Mouse (Mus musculus): ENCODE measurements around the gene Tmem63a. TPM values are rescaled to one million over a fixed set of nuclear protein-coding genes. Genes with fewer than 3 reads are reported as not detected.

The Tmem63a gene
- total RNA-seq (2015) (15.0 and 15.6 TPM in 2 replicates), total RNA-seq (2017) (16.5 and 16.8 TPM in 2 replicates)

DNA sequence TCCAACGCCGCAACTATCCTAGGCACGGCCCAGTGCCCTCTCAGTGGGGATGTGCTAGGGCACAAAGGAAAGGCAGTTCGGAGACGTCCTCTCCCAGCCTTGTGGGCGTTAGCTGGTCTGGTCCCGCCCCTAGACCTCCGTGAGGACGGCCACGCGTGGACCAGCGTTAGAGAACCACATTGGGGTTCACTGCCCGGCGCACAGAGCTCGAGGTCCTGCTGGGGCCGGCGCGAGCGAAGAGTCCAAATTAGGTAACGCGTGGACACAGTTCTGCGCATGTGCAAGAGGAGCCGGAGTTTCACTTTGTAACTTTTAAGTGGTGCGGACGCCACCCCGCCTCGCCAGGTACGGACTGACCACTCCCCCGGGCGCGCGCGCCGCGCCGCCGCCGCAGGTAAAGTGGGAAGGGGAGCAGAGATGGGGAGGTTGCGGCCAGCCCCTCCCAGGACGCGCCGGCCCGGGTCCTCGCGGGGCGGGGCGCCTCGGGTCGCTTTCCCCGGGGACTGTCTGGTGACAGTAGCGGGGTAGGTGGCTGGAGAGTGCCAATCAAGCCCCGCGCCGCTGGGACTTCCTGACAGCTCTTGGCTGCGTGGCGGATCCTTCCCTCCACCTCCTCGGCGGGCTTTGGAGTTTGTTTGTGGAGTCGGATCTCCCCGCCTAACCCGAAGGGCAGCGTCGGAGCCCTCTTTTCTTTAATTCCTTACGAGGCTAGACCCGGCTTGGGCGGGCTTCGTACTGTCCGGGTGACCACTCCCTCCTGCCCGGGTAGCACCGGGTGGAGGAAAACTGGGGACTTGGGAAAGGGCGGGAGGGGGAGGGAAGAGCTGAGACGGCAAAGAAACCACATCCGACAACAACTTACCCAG, at the start of gene Tmem63a:
Tmem63a (plus strand) TSS at position 179 of the 866 bp plus-strand sequence.
- ATAC-seq (replicated peaks; ENCODE audit: poor library complexity), result peak; percentile 30

- ATAC-seq (replicated peaks; ENCODE audit: poor library complexity), result no peak
Observed at GRCm38 (mm10) chr1:180892808-180893207, 49.3 kb upstream of the Tmem63a start, which contains the start of gene Lefty2. TSS of gene Lefty2 (plus strand) at chr1:180893108.

- ATAC-seq (replicated peaks; ENCODE audit: poor library complexity), result peak; percentile 18
Observed at GRCm38 (mm10) chr1:180894088-180894987, 47.8 kb upstream of the Tmem63a start.

DNA sequence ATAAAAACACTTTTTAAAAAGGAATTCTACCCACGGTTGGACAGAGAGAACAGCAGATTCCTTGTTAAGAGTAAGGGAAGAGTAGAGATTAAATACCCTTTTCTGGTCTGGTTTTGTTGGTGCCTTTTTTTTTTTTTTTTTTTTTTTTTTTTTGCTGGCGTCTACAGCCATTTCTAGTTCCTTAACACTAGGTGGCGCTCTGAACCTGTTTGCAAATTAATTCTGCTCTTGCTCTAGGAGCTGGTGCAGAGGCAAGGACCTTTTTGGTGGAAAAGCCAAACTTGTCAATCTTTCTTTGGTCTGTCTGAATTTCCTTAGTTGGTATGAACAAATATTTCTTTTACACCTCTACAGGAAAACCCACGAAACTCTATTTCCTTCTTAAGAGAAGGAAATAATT, 41.0 kb upstream of the Tmem63a start:
- ATAC-seq (replicated peaks; ENCODE audit: poor library complexity), result 0 out of 2 replicates have a peak, but pooled peaks have one; percentile 23

DNA sequence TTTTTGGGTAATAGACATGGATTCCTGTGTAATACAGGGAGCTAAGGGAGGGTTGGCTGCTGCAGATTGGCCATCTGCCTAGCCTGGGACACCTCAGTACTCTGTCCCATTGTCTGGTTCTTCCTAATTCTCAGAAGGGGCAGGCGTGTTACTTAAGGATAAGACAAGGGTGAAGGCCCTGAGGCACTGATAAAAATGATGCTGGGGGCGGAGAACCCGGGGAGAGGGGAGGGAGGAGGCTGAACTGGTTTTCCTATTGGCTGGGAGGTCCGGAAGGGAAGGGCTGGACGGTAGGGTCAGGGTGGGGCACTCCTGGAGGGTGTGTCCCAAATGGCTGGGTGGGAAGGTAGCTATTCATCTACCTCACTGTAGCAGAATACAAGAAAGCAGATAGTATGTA, 39.2 kb upstream of the Tmem63a start:
- ATAC-seq (replicated peaks; ENCODE audit: poor library complexity), result peak; percentile 81

DNA sequence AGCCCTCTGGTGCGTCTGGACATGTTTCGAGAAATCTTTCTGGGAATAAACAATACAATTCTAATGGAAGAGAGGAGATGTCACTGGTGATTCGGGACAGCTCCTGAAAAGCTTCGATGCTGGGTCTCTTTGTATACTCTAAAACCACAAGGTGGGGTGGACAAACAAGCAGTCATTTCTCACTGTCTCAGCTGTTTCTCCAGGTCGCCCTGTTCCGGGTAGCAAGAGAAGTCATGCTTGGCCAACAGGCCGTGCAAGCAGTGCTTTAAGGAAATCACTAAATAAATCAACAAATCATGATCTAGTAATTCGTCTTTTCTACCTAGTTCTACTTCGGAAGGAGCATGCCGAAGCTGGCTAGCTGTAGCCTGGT, 38.5 kb upstream of the Tmem63a start:
- no peak for ATAC-seq (replicated peaks; ENCODE audit: poor library complexity)

DNA sequence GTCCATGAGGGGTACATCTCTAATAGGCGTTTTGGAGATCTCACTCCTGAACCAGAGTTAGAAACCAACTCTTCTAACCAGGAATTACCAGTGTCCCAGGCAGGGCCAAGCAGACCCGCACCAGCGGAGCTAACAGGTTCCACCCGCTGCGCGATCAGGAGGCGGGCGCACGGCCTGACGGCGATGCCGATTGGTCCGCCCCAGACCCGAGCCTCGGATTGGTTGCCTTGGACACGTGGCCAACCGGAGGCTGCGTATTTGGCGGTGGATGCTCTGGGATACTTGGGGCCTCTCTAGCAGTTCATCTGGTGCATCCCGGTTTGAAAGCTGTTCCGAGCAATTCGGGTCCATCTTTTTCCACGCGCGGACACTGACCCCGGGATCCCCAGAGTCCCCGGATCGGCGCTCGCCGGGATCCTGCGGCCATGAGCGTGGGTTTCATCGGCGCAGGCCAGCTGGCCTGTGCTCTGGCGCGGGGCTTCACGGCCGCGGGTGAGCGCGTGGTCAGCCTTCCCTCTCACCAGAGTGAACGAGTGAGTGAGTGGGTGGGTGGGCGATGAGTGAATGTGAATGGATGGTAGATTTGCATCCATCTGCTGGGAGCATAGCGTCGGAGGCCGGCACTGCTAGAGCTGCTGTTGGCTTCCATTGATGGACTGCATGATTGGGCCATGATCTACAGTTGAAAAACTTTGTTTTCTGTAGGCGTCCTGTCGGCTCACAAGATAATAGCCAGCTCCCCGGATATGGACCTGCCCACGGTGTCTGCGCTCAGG, 37.9 kb upstream of the Tmem63a start, which contains the start of gene Pycr2:
Pycr2 (plus strand) TSS at position 255 of the 776 bp plus-strand sequence.
- ATAC-seq (replicated peaks; ENCODE audit: poor library complexity), result peak; percentile 79

GRCm38 (mm10) chr1:180904815-180905080, 37.4 kb upstream of the Tmem63a start:
- ATAC-seq (replicated peaks; ENCODE audit: poor library complexity), result no peak; the same call in 1 of the 2 replicates

DNA sequence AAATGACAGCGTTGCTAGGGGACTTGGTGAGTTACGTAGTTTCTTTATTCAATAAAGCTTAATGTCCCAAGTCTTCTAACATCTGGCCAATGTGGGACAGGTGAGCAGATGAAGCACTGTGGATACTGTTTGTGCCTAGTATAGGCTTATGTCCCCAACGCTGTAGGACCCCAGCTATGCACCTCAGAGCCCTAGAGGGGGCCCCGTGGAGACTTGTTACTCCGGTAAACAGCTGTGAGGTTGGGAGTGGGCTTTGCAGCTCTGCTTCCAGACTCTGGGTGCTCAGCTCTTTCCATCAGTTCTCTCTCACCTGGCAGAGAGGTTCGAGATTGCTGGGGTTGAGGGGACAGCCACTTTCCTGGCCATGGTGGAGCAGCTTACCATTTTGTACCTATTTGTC, 36.8 kb upstream of the Tmem63a start:
- ATAC-seq (replicated peaks; ENCODE audit: poor library complexity), result no peak

GRCm38 (mm10) chr1:180905876-180906275, 36.3 kb upstream of the Tmem63a start:
- no peak for ATAC-seq (replicated peaks; ENCODE audit: poor library complexity)

GRCm38 (mm10) chr1:180906461-180907147, 35.5 kb upstream of the Tmem63a start:
- ATAC-seq (replicated peaks; ENCODE audit: poor library complexity), result no peak

- peak; percentile 34; the same call in 1 of the 2 replicates for ATAC-seq (replicated peaks; ENCODE audit: poor library complexity)
Observed at GRCm38 (mm10) chr1:180911138-180911537, 31.0 kb upstream of the Tmem63a start.

GRCm38 (mm10) chr1:180911653-180912287, 30.4 kb upstream of the Tmem63a start:
- ATAC-seq (replicated peaks; ENCODE audit: poor library complexity), result peak; percentile 75

GRCm38 (mm10) chr1:180912792-180913191, 29.4 kb upstream of the Tmem63a start:
- ATAC-seq (replicated peaks; ENCODE audit: poor library complexity), result no peak

DNA sequence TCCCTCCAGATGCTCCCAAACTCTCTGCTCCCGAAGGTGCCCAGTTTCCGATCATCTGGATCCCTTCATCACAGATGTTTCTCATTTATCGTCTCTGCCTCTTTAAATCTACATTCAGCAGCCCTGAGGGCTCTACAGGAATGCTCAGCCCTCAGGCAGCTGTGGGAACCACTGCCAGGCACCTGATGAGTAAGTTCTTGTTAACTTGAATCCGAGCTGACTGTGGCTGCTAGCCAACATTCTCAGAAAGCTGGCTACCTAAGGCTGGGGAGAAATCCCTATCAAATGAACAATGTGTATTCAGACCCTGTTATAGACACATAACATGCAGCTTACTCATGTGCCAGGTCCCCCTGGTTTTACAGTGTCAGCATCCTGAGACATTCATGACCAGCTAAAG, 28.3 kb upstream of the Tmem63a start:
- ATAC-seq (replicated peaks; ENCODE audit: poor library complexity), result no peak

DNA sequence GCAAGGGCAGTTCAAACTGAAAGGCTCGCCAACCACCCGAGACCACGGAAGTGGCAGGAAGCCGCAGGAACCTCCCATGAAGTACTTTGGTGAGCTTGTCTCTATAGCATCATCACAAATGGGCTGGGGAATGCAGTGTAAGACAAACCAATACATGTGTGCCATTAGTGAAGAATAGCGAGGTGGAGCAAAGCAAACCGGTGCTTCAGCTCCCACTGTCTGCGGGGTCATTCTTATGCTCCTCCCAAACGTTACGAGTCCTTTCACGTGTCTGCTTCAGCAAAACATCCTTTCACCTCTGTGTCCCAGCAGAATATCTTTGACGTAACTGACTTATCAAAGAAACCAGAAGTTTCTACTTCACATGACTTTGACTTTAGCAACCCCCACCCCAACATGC, 25.7 kb upstream of the Tmem63a start:
- no peak for ATAC-seq (replicated peaks; ENCODE audit: poor library complexity)

GRCm38 (mm10) chr1:180917053-180917452, 25.1 kb upstream of the Tmem63a start:
- ATAC-seq (replicated peaks; ENCODE audit: poor library complexity), result no peak

DNA sequence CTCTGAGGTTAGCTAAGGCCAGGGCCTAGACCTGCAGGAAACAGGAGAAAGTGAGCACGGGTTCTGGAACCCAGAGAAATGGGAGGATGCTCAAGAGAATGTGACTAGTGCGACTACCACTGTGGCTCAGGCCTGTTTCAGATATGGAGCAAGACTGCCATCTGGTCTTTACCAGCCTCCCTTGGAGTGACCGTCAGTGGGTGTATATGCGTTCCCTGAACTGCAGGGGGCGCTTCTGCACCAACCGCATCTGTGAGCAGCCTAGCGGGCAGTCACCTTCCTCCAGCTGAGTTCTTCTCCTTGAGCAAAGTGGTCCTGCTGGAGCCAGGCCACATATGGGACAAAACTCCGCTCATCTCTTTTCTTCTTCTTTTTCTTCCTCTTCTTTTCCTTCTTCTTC, 22.5 kb upstream of the Tmem63a start:
- ATAC-seq (replicated peaks; ENCODE audit: poor library complexity), result peak; percentile 88

DNA sequence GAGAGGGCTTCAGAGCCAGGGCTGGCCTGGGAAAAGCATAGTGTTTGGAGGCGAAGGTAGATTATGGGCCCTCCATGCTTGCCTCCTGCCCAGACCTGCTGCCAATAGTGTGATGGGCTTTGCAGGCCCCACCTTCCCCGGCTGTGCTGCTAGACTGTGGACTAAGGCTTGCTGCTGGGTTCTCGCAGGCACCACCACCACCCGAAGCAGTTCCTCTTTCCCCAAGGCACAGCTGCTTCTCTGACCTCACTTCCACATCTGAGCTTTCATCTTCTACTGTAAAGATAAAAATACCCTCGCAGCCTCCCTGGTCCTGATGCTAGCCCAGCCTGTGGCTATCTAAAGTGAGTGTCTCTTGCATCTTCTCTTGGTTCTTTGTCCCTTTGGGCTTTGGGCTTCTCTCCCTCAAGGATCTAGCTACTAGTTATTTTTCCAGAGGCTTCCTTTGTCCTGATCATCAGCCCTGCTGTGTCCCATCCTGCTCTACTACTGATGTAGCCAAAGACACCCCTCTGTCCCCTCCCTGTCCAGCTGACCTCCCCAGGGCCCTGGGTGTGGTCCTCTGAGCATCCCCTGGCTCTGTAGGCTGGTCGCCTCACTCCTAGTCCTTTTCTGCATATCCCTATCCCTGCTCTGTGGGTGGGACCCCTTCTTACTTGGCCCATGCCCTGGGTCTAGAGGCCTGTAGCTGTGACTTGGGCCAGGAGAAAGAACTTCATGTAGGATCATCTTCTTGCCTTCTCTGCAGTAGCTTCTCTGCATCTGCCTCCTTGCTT, 19.7 kb upstream of the Tmem63a start:
- peak; percentile 91 for ATAC-seq (replicated peaks; ENCODE audit: poor library complexity)
